Mouse (Mus musculus) mouse trophoblast stem cell (cell line): ENCODE results near the gene Ddc.

Experiments used
- in situ Hi-C, 2 experiments: fragments of 300-500 bp; cut with MseI, MboI; formaldehyde crosslinking; loops; 2 replicates in 1 of 2; 3 replicates in 1 of 2; pipeline ENCODE4 v1.15.1; 2025

Ddc gene

GRCm38 (mm10) chr11:11905518-11905917, 7.6 kb upstream of the Ddc start:
- in situ Hi-C loops = no loop called here

GRCm38 (mm10) chr11:11904995-11905394, 7.1 kb upstream of the Ddc start:
- in situ Hi-C loops = no loop called here

GRCm38 (mm10) chr11:11901509-11901908, 3.6 kb upstream of the Ddc start:
- in situ Hi-C loops = no loop called here

GRCm38 (mm10) chr11:11898496-11898895, 552 bp upstream of the Ddc start:
- in situ Hi-C loops = no loop called here

- in situ Hi-C loops = no loop called here
Measured at GRCm38 (mm10) chr11:11895479-11895878, 2.5 kb downstream of the Ddc start.

- in situ Hi-C loops = no loop called here
Measured at GRCm38 (mm10) chr11:11893769-11894168, 4.2 kb downstream of the Ddc start.

- in situ Hi-C loops = no loop called here
Measured at GRCm38 (mm10) chr11:11892993-11893602, 4.8 kb downstream of the Ddc start.

- in situ Hi-C loops = no loop called here
Measured at GRCm38 (mm10) chr11:11891832-11892231, 6.1 kb downstream of the Ddc start.

GRCm38 (mm10) chr11:11890139-11890741, 7.7 kb downstream of the Ddc start:
- in situ Hi-C loops = no loop called here

- in situ Hi-C loops = no loop called here
Measured at GRCm38 (mm10) chr11:11888727-11889126, 9.2 kb downstream of the Ddc start.

- in situ Hi-C loops = no loop called here
Measured at GRCm38 (mm10) chr11:11888051-11888450, 9.9 kb downstream of the Ddc start.

GRCm38 (mm10) chr11:11886403-11886998, 11.4 kb downstream of the Ddc start:
- in situ Hi-C loops = no loop called here

- in situ Hi-C loops = no loop called here
Measured at GRCm38 (mm10) chr11:11885921-11886320, 12.0 kb downstream of the Ddc start.

- in situ Hi-C loops = no loop called here
Measured at GRCm38 (mm10) chr11:11885246-11885643, 12.7 kb downstream of the Ddc start.

- in situ Hi-C loops = no loop called here
Measured at GRCm38 (mm10) chr11:11884533-11885245, 13.3 kb downstream of the Ddc start.

GRCm38 (mm10) chr11:11881783-11882155, 16.2 kb downstream of the Ddc start:
- in situ Hi-C loops = no loop called here

- in situ Hi-C loops = no loop called here
Measured at GRCm38 (mm10) chr11:11881026-11881782, 16.7 kb downstream of the Ddc start.

GRCm38 (mm10) chr11:11880351-11880750, 17.6 kb downstream of the Ddc start:
- in situ Hi-C loops = no loop called here

GRCm38 (mm10) chr11:11879699-11880002, 18.3 kb downstream of the Ddc start:
- in situ Hi-C loops = no loop called here

- in situ Hi-C loops = no loop called here
Measured at GRCm38 (mm10) chr11:11878981-11879698, 18.8 kb downstream of the Ddc start.

- in situ Hi-C loops = no loop called here
Measured at GRCm38 (mm10) chr11:11878278-11878980, 19.5 kb downstream of the Ddc start.
